11 mouse cellular contexts compared by ENCODE assay signal in genomic region chr1:192606876-192607275, GRCm38 (mm10).
"Had no signal": no experiment of that assay in that cellular context is flagged by ENCODE, and none has a peak within 500 bp of the region (broad histone marks: within the 10 kb centered on the region; RNA-seq: fewer than 3 reads in every experiment).

No protein-coding gene starts in this region.

- DNase-seq: gastrocnemius, postnatal 14 days; gastrocnemius, postnatal 36 days; heart, adult 18-20 months; heart, postnatal 10 days; heart, postnatal 4 days; kidney, adult 11 months; kidney, postnatal 14 days; kidney, postnatal 36 days had no signal

- ATAC-seq: hindbrain, postnatal 0 days; intestine, embryonic 16.5 days; liver, embryonic 12.5 days had no signal
